ENCODE assay signal across 32 mouse cellular contexts in genomic region chr17:80163991-80164390, GRCm38 (mm10). TPM values are rescaled to one million over a fixed set of nuclear protein-coding genes. Genes with fewer than 3 reads are reported as not detected.
DNase-seq lines count a peak whose midpoint lies in the region; ATAC-seq and TF ChIP-seq lines count a peak whose summit lies in the region.
"Had no signal": no experiment of that assay in that cellular context is flagged by ENCODE, and none has a peak within 500 bp of the region (broad histone marks: within the 10 kb centered on the region; RNA-seq: fewer than 3 reads in every experiment).

No protein-coding gene starts in this region.

- H3K4me2 ChIP-seq in forebrain, embryonic 14.5 days (ENCODE audit: low read length) = no peak overlapping the region
- H3K4me2 ChIP-seq in forebrain, embryonic 11.5 days (ENCODE audit: low read depth, low read length, severe bottlenecking) = no peak overlapping the region
- no peak overlapping the region for H3K4me2 ChIP-seq in kidney, embryonic 14.5 days (replicated peaks; ENCODE audit: low read depth, low read length)
- no peak overlapping the region for H3K4me2 ChIP-seq in lung, embryonic 14.5 days
- H3K4me2 ChIP-seq: forebrain, embryonic 15.5 days; heart, embryonic 12.5 days; limb, embryonic 12.5 days; liver, embryonic 13.5 days; midbrain, embryonic 12.5 days; neural tube, embryonic 13.5 days had no signal

- WGBS in forebrain, embryonic 14.5 days = 88% methylated on average over 8 of the region's 8 CpGs
- whole genome bisulfite sequencing in forebrain, embryonic 11.5 days = 90% methylated on average over 8 of the region's 8 CpGs
- WGBS in kidney, embryonic 14.5 days = 80% methylated on average over 8 of the region's 8 CpGs
- WGBS in lung, embryonic 14.5 days = 69% methylated on average over 8 of the region's 8 CpGs
- WGBS in embryonic facial prominence, embryonic 10.5 days = 90% methylated on average over 8 of the region's 8 CpGs

- ATAC-seq in forebrain, embryonic 14.5 days = no peak
- ATAC-seq in forebrain, embryonic 11.5 days (replicated peaks; ENCODE audit: low FRiP score) = no peak
- no peak for ATAC-seq in kidney, embryonic 14.5 days (ENCODE audit: low FRiP score, low TSS enrichment)
- ATAC-seq in lung, embryonic 14.5 days (ENCODE audit: insufficient read depth) = no peak
- ATAC-seq: forebrain, embryonic 15.5 days; hindbrain, embryonic 16.5 days; intestine, embryonic 16.5 days; Patski had no signal

- peak; percentile 17 for DNase-seq in forebrain, embryonic 14.5 days (ENCODE audit: low spot score)
- no peak for DNase-seq in forebrain, embryonic 11.5 days (ENCODE audit: low spot score)
- peak; percentile 54 for DNase-seq in kidney, adult 18-20 months
- DNase-seq in lung, embryonic 14.5 days = peak; percentile 74
- DNase-seq in lung, adult 18-20 months = no peak
- peak; percentile 57 to 72 for DNase-seq in kidney, postnatal 25 days
- DNase-seq in embryonic facial prominence, embryonic 10.5 days (ENCODE audit: low spot score) = no peak
- DNase-seq: cerebellum, adult 8-10 months; cerebellum, postnatal 25 days; gastrocnemius, postnatal 25 days; heart, postnatal 14 days; liver, embryonic 13.5 days; lung, postnatal 4 days; right cerebral cortex, postnatal 4 days; thymus, adult 18-20 months; thymus, postnatal 25 days had no signal

- peaks cover 15% of the 10 kb centered on the region for H3K4me1 ChIP-seq in forebrain, embryonic 14.5 days (ENCODE audit: control insufficient read depth, insufficient read depth, low read length)
- peaks cover 4% of the 10 kb centered on the region; the same call in 1 of the 2 replicates for H3K4me1 ChIP-seq in forebrain, embryonic 11.5 days (replicated peaks; ENCODE audit: control insufficient read depth, insufficient read depth, low read length)
- peaks cover 10% of the 10 kb centered on the region; the same call in 1 of the 2 replicates for H3K4me1 ChIP-seq in kidney, embryonic 14.5 days (ENCODE audit: control insufficient read depth, insufficient read depth, low read length)
- no peaks in the 10 kb centered on the region for H3K4me1 ChIP-seq in lung, embryonic 14.5 days (ENCODE audit: insufficient read depth)
- peaks cover 22% of the 10 kb centered on the region for H3K4me1 ChIP-seq in embryonic facial prominence, embryonic 10.5 days

- no peaks in the 10 kb centered on the region for H3K36me3 ChIP-seq in forebrain, embryonic 14.5 days (ENCODE audit: control insufficient read depth, insufficient read depth, low read length)
- no peaks in the 10 kb centered on the region for H3K36me3 ChIP-seq in forebrain, embryonic 11.5 days (ENCODE audit: control insufficient read depth, insufficient read depth, low read length)
- no peaks in the 10 kb centered on the region for H3K36me3 ChIP-seq in kidney, embryonic 14.5 days (ENCODE audit: control insufficient read depth, insufficient read depth, low read length)
- H3K36me3 ChIP-seq in lung, embryonic 14.5 days (ENCODE audit: insufficient read depth) = no peaks in the 10 kb centered on the region
- H3K36me3 ChIP-seq in embryonic facial prominence, embryonic 10.5 days (replicated peaks) = no peaks in the 10 kb centered on the region
- H3K36me3 ChIP-seq: forebrain, embryonic 15.5 days; G1E; heart, embryonic 12.5 days; hindbrain, embryonic 10.5 days; limb, embryonic 12.5 days; liver, embryonic 13.5 days; midbrain, embryonic 12.5 days; neural tube, embryonic 13.5 days had no signal

- no peak for TF ChIP-seq CTCF in lung, embryonic 14.5 days (IDR thresholded peaks at IDR 0.05; ENCODE audit: low read depth)

- H3K4me3 ChIP-seq in forebrain, embryonic 14.5 days (ENCODE audit: low read depth, low read length) = no peak overlapping the region
- no peak overlapping the region for H3K4me3 ChIP-seq in forebrain, embryonic 11.5 days (ENCODE audit: low read depth, low read length)
- no peak overlapping the region for H3K4me3 ChIP-seq in kidney, embryonic 14.5 days (ENCODE audit: low read length)
- H3K4me3 ChIP-seq in lung, embryonic 14.5 days (ENCODE audit: low read depth, low read length) = no peak overlapping the region
- H3K4me3 ChIP-seq in embryonic facial prominence, embryonic 10.5 days = no peak overlapping the region
- H3K4me3 ChIP-seq: forebrain, embryonic 15.5 days; heart, embryonic 12.5 days; hindbrain, embryonic 10.5 days; layer of hippocampus, adult 2 months; left cerebral cortex, adult 2 months; limb, embryonic 12.5 days; liver, embryonic 13.5 days; megakaryocyte, embryonic 14.5 days; midbrain, embryonic 12.5 days; neural tube, embryonic 13.5 days had no signal

- H3K9ac ChIP-seq in forebrain, embryonic 14.5 days (ENCODE audit: low read length) = no peak overlapping the region
- H3K9ac ChIP-seq in forebrain, embryonic 11.5 days (ENCODE audit: low read length) = no peak overlapping the region
- no peak overlapping the region for H3K9ac ChIP-seq in kidney, embryonic 14.5 days (ENCODE audit: low read depth, low read length)
- no peak overlapping the region for H3K9ac ChIP-seq in lung, embryonic 14.5 days
- H3K9ac ChIP-seq: forebrain, embryonic 15.5 days; heart, embryonic 12.5 days; limb, embryonic 12.5 days; liver, embryonic 13.5 days; midbrain, embryonic 12.5 days; neural tube, embryonic 13.5 days had no signal

- no peaks in the 10 kb centered on the region for H3K9me3 ChIP-seq in forebrain, embryonic 14.5 days (replicated peaks; ENCODE audit: control insufficient read depth, low read length)
- no peaks in the 10 kb centered on the region for H3K9me3 ChIP-seq in forebrain, embryonic 11.5 days (ENCODE audit: control insufficient read depth, low read length)
- no peaks in the 10 kb centered on the region for H3K9me3 ChIP-seq in kidney, embryonic 14.5 days (ENCODE audit: control insufficient read depth, low read length)
- H3K9me3 ChIP-seq in lung, embryonic 14.5 days (ENCODE audit: low read depth, low read length) = no peaks in the 10 kb centered on the region
- no peaks in the 10 kb centered on the region for H3K9me3 ChIP-seq in embryonic facial prominence, embryonic 10.5 days
- H3K9me3 ChIP-seq: forebrain, embryonic 15.5 days; G1E; heart, embryonic 12.5 days; hindbrain, embryonic 10.5 days; limb, embryonic 12.5 days; liver, embryonic 13.5 days; megakaryocyte, embryonic 14.5 days; midbrain, embryonic 12.5 days; neural tube, embryonic 13.5 days had no signal

- no peak overlapping the region for H3K27ac ChIP-seq in forebrain, embryonic 14.5 days (ENCODE audit: low read depth, low read length)
- no peak overlapping the region for H3K27ac ChIP-seq in forebrain, embryonic 11.5 days (ENCODE audit: low read depth, low read length)
- no peak overlapping the region for H3K27ac ChIP-seq in kidney, embryonic 14.5 days (ENCODE audit: low read depth, low read length)
- H3K27ac ChIP-seq in lung, embryonic 14.5 days (ENCODE audit: low read depth) = no peak overlapping the region
- no peak overlapping the region for H3K27ac ChIP-seq in embryonic facial prominence, embryonic 10.5 days (replicated peaks)
- H3K27ac ChIP-seq: forebrain, embryonic 15.5 days; hindbrain, embryonic 10.5 days; limb, embryonic 12.5 days; liver, embryonic 13.5 days; midbrain, embryonic 12.5 days; neural tube, embryonic 13.5 days; stomach, postnatal 0 days had no signal

- no peaks in the 10 kb centered on the region for H3K27me3 ChIP-seq in forebrain, embryonic 14.5 days (replicated peaks; ENCODE audit: control insufficient read depth, insufficient read depth, low read length)
- no peaks in the 10 kb centered on the region for H3K27me3 ChIP-seq in forebrain, embryonic 11.5 days (ENCODE audit: control insufficient read depth, insufficient read depth, low read length)
- no peaks in the 10 kb centered on the region for H3K27me3 ChIP-seq in kidney, embryonic 14.5 days (ENCODE audit: control insufficient read depth, insufficient read depth, low read length)
- no peaks in the 10 kb centered on the region for H3K27me3 ChIP-seq in lung, embryonic 14.5 days (ENCODE audit: insufficient read depth, low read length)
- H3K27me3 ChIP-seq in embryonic facial prominence, embryonic 10.5 days (replicated peaks; ENCODE audit: low read depth, poor library complexity, severe bottlenecking) = no peaks in the 10 kb centered on the region
- H3K27me3 ChIP-seq: forebrain, embryonic 15.5 days; heart, embryonic 12.5 days; limb, embryonic 12.5 days; liver, embryonic 13.5 days; midbrain, embryonic 12.5 days; neural tube, embryonic 13.5 days; Patski had no signal

RNA-seq across cellular contexts. Expression of gene Galm, which starts 36.7 kb away (rescaled TPM):
- 2.4 and 3.5 TPM in 2 replicates for polyA plus RNA-seq in forebrain, embryonic 14.5 days (2014; fragmentation: Nextera tagmentation; extraction: Ambion mirVana)
- 11.2 and 12.5 TPM in 2 replicates for polyA plus RNA-seq in forebrain, embryonic 11.5 days (2014; fragmentation: Nextera tagmentation; extraction: Ambion mirVana)
- 14.1 and 16.4 TPM in 2 replicates for polyA plus RNA-seq in kidney, embryonic 14.5 days (2014; fragmentation: Nextera tagmentation; extraction: Ambion mirVana)
- polyA plus RNA-seq in lung, embryonic 14.5 days (2014; fragmentation: Nextera tagmentation; extraction: Ambion mirVana) = 15.8 and 19.2 TPM in 2 replicates
- polyA plus RNA-seq in embryonic facial prominence, embryonic 10.5 days (2016; fragmentation: Nextera tagmentation; extraction: Ambion mirVana) = 13.8 and 17.6 TPM in 2 replicates
- polyA plus RNA-seq: G1E had no signal

RNA-seq across cellular contexts. Expression of gene Srsf7, which starts 43.1 kb away (rescaled TPM):
- polyA plus RNA-seq in forebrain, embryonic 14.5 days (2014; fragmentation: Nextera tagmentation; extraction: Ambion mirVana) = 664 and 688 TPM in 2 replicates
- 841 and 893 TPM in 2 replicates for polyA plus RNA-seq in forebrain, embryonic 11.5 days (2014; fragmentation: Nextera tagmentation; extraction: Ambion mirVana)
- 756 and 811 TPM in 2 replicates for polyA plus RNA-seq in kidney, embryonic 14.5 days (2014; fragmentation: Nextera tagmentation; extraction: Ambion mirVana)
- 732 and 736 TPM in 2 replicates for polyA plus RNA-seq in lung, embryonic 14.5 days (2014; fragmentation: Nextera tagmentation; extraction: Ambion mirVana)
- polyA plus RNA-seq in embryonic facial prominence, embryonic 10.5 days (2016; fragmentation: Nextera tagmentation; extraction: Ambion mirVana) = 888 and 890 TPM in 2 replicates

RNA-seq across cellular contexts. Expression of gene Ttc39d, which starts 43.3 kb away (rescaled TPM):
- polyA plus RNA-seq in forebrain, embryonic 14.5 days (2014; fragmentation: Nextera tagmentation; extraction: Ambion mirVana) = 0.11 and 0.15 TPM in 2 replicates
- polyA plus RNA-seq in forebrain, embryonic 11.5 days (2014; fragmentation: Nextera tagmentation; extraction: Ambion mirVana) = 0.07 TPM in 1 of 2 replicates, not detected in the other
- 0.11 TPM in 1 of 2 replicates, not detected in the other for polyA plus RNA-seq in kidney, embryonic 14.5 days (2014; fragmentation: Nextera tagmentation; extraction: Ambion mirVana)
- 0.07 TPM in 1 of 2 replicates, not detected in the other for polyA plus RNA-seq in lung, embryonic 14.5 days (2014; fragmentation: Nextera tagmentation; extraction: Ambion mirVana)
- polyA plus RNA-seq in embryonic facial prominence, embryonic 10.5 days (2016; fragmentation: Nextera tagmentation; extraction: Ambion mirVana) = 0.14 and 0.15 TPM in 2 replicates
- polyA plus RNA-seq: forebrain, embryonic 15.5 days; G1E; intestine, embryonic 16.5 days; limb, embryonic 12.5 days; liver, embryonic 13.5 days; neural tube, embryonic 13.5 days; spleen, adult 2 months had no signal

Comparison
In these comparisons a context has a peak if more than half of its experiments do, and no peak if none do; other contexts are left out.
1. DNase-seq: peak in forebrain, embryonic 14.5 days (single experiment), kidney, adult 18-20 months (single experiment), lung, embryonic 14.5 days (single experiment) and kidney, postnatal 25 days (2 of 2); none in forebrain, embryonic 11.5 days (single experiment), lung, adult 18-20 months (0 of 2) and embryonic facial prominence, embryonic 10.5 days (single experiment).